Mouse (Mus musculus) limb, embryonic 11.5 days (tissue): ENCODE results near the gene Rtn2. TPM values are rescaled to one million over a fixed set of nuclear protein-coding genes. Genes with fewer than 3 reads are reported as not detected.

Experiments
- ATAC-seq: fragments of 200-750 bp; cut with Nextera tagmentation; 2 replicates; pipeline ENCODE4 v1.8.0; 2017; ENCODE audit warnings: low read depth; ENCODE audit not compliant: insufficient number of reproducible peaks, low FRiP score, low TSS enrichment
- DNase-seq: peaks from one replicate; pipeline ENCODE4 v3.0.0-alpha.2; 2015; ENCODE audit warnings: low spot score
- H3K27ac ChIP-seq: fragments of 300-500 bp; sonication (generic); replicated peaks from 2 replicates; pipeline ENCODE4 v1.5.1; 2014; ENCODE audit warnings: low read depth, mild to moderate bottlenecking, low read length
- H3K27me3 ChIP-seq: fragments of 300-500 bp; sonication (generic); 2 replicates; pipeline ENCODE4 v1.6.1; 2014; ENCODE audit warnings: mild to moderate bottlenecking, low read length, mixed read lengths; ENCODE audit not compliant: control insufficient read depth, insufficient read depth
- H3K36me3 ChIP-seq: fragments of 300-500 bp; sonication (generic); 2 replicates; pipeline ENCODE4 v1.6.1; 2014; ENCODE audit warnings: mild to moderate bottlenecking, low read length, moderate library complexity, mixed read lengths; ENCODE audit not compliant: control insufficient read depth, insufficient read depth
- H3K4me1 ChIP-seq: fragments of 300-500 bp; sonication (generic); 2 replicates; pipeline ENCODE4 v1.6.1; 2014; ENCODE audit warnings: low read length, mixed read lengths; ENCODE audit not compliant: control insufficient read depth, insufficient read depth
- H3K4me2 ChIP-seq: fragments of 300-500 bp; sonication (generic); 2 replicates; pipeline ENCODE4 v1.6.1; 2014; ENCODE audit warnings: low read depth, mild to moderate bottlenecking, moderate library complexity; ENCODE audit not compliant: severe bottlenecking
- H3K4me3 ChIP-seq: fragments of 300-500 bp; sonication (generic); 2 replicates; pipeline ENCODE4 v1.5.1; 2014; ENCODE audit warnings: low read depth, low read length
- H3K9ac ChIP-seq: fragments of 300-500 bp; sonication (generic); 2 replicates; pipeline ENCODE4 v1.6.1; 2014; ENCODE audit warnings: mild to moderate bottlenecking, low read length
- H3K9me3 ChIP-seq: fragments of 300-500 bp; sonication (generic); 2 replicates; pipeline ENCODE4 v1.6.1; 2016; ENCODE audit warnings: low read length; ENCODE audit not compliant: control insufficient read depth
- WGBS: fragments of 180-500 bp; shearing (Covaris S2); extraction: QIAGEN DNeasy Blood & Tissue Kit; methylation state at CpG from one replicate; pipeline ENCODE4 v1.1.7; 2014; 5-methylcytosine and 5-hydroxymethylcytosine counted together
- polyA plus RNA-seq: library from polyadenylated mRNA; unstranded; fragments of >200 nt; fragmentation: Nextera tagmentation; extraction: Ambion mirVana; gene quantifications from 2 replicates; pipeline ENCODE4 v1.2.1, GENCODE M21; 2014

The Rtn2 gene
- polyA plus RNA-seq, 1 experiment from 2014 or later = 10.0 TPM

- WGBS = under 1% methylated on average over 27 of the region's 27 CpGs
- no peak overlapping the region for H3K27ac ChIP-seq
These were observed 60.1 kb downstream of the Rtn2 start for GRCm38 (mm10) chr7:19342481-19343027.

GRCm38 (mm10) chr7:19343210-19343808, 60.9 kb downstream of the Rtn2 start:
- H3K4me1 ChIP-seq = peaks cover 15% of the 10 kb centered on the region
- H3K27ac ChIP-seq = no peak overlapping the region
- WGBS = 2% methylated on average over 11 of the region's 11 CpGs
- no peak overlapping the region for H3K4me2 ChIP-seq
- no peak overlapping the region for H3K9ac ChIP-seq
- H3K27me3 ChIP-seq = peaks cover 13% of the 10 kb centered on the region
- no peaks in the 10 kb centered on the region for H3K9me3 ChIP-seq
- ATAC-seq (no peak), DNase-seq (peak; percentile 87)
- no peaks in the 10 kb centered on the region for H3K36me3 ChIP-seq
- no peak overlapping the region for H3K4me3 ChIP-seq

More at GRCm38 (mm10) chr7:19342481-19343027, 60.1 kb downstream of the Rtn2 start:
- peaks cover 13% of the 10 kb centered on the region for H3K27me3 ChIP-seq
- ATAC-seq = no peak
- peak overlapping the region; percentile 17; the same call in 1 of the 2 replicates for H3K9ac ChIP-seq
- peak; percentile 93 for DNase-seq
- peaks cover 15% of the 10 kb centered on the region for H3K4me1 ChIP-seq
- H3K36me3 ChIP-seq = no peaks in the 10 kb centered on the region
- H3K4me2 ChIP-seq = peak overlapping the region; percentile 90
- peak overlapping the region; percentile 45 for H3K4me3 ChIP-seq
- no peaks in the 10 kb centered on the region for H3K9me3 ChIP-seq

GRCm38 (mm10) chr7:19344237-19344847, 61.9 kb downstream of the Rtn2 start, which contains the start of gene Ercc1:
TSS of gene Ercc1 (plus strand) at chr7:19344778.
- Histone ChIP-seq H3K9ac (peak within 1 kb of the TSS; percentile 77), H3K4me1 (peaks cover 15% of the 10 kb centered on the region), H3K4me3 (peak within 1 kb of the TSS; percentile 59), H3K9me3 (no peaks in the 10 kb centered on the region), H3K27ac (peak within 1 kb of the TSS; percentile 83), H3K27me3 (peaks cover 13% of the 10 kb centered on the region), H3K4me2 (peak within 1 kb of the TSS; percentile 77), H3K36me3 (no peaks in the 10 kb centered on the region)
- 31% methylated on average over 12 of the region's 12 CpGs for WGBS
- ATAC-seq (no peak; the same call in 1 of the 2 replicates), DNase-seq (peak; percentile 41)

GRCm38 (mm10) chr7:19344938-19345471, 62.6 kb downstream of the Rtn2 start:
- peak; percentile 99 for DNase-seq
- Histone ChIP-seq H3K27me3 (peaks cover 13% of the 10 kb centered on the region), H3K9ac (peak overlapping the region; percentile 77), H3K9me3 (no peaks in the 10 kb centered on the region), H3K4me3 (peak overlapping the region; percentile 59), H3K4me1 (peaks cover 15% of the 10 kb centered on the region), H3K27ac (peak overlapping the region; percentile 83), H3K36me3 (no peaks in the 10 kb centered on the region), H3K4me2 (peak overlapping the region; percentile 77)
- peak; percentile 97 for ATAC-seq
- 0% methylated on average over 31 of the region's 31 CpGs for WGBS

Other genes starting within 250 kb of the Rtn2 start
- gene Rsph6a, start 227.9 kb upstream of the Rtn2 start, polyA plus RNA-seq = not detected in 2 replicates
- gene Dmwd, start 206.4 kb upstream of the Rtn2 start, polyA plus RNA-seq = 18.8 and 25.6 TPM in 2 replicates
- 8.6 and 9.2 TPM in 2 replicates for gene Dmpk, start 198.8 kb upstream of the Rtn2 start, polyA plus RNA-seq
- gene Six5, start 188.0 kb upstream of the Rtn2 start, polyA plus RNA-seq = 8.7 and 8.9 TPM in 2 replicates
- 1.8 and 2.0 TPM in 2 replicates for gene Gm4969, start 164.3 kb upstream of the Rtn2 start, polyA plus RNA-seq
- 9.3 and 9.8 TPM in 2 replicates for gene Fbxo46, start 162.8 kb upstream of the Rtn2 start, polyA plus RNA-seq
- 10.7 and 11.7 TPM in 2 replicates for gene Qpctl, start 133.3 kb upstream of the Rtn2 start, polyA plus RNA-seq
- 179 and 183 TPM in 2 replicates for gene Snrpd2, start 132.9 kb upstream of the Rtn2 start, polyA plus RNA-seq
- 0.23 TPM in 1 of 2 replicates, not detected in the other for gene Gipr, start 116.5 kb upstream of the Rtn2 start, polyA plus RNA-seq
- gene Eml2, start 106.2 kb upstream of the Rtn2 start, polyA plus RNA-seq = 2.2 and 2.3 TPM in 2 replicates
- gene Gpr4, start 70.1 kb upstream of the Rtn2 start, polyA plus RNA-seq = 8.7 and 10.5 TPM in 2 replicates
- 42.9 and 43.2 TPM in 2 replicates for gene Opa3, start 54.3 kb upstream of the Rtn2 start, polyA plus RNA-seq
- 62.3 and 65.6 TPM in 2 replicates for gene Vasp, start 10.8 kb upstream of the Rtn2 start, polyA plus RNA-seq
- gene Ppm1n, start 2.6 kb upstream of the Rtn2 start, polyA plus RNA-seq = 0.24 TPM in 1 of 2 replicates, not detected in the other
- 0.06 TPM in 1 of 2 replicates, not detected in the other for gene Fosb, start 27.4 kb downstream of the Rtn2 start, polyA plus RNA-seq
- 104 and 114 TPM in 2 replicates for gene Ercc1, start 62.2 kb downstream of the Rtn2 start, polyA plus RNA-seq
- 21.1 and 24.8 TPM in 2 replicates for gene Cd3eap, start 76.9 kb downstream of the Rtn2 start, polyA plus RNA-seq
- gene Ppp1r13l, start 77.1 kb downstream of the Rtn2 start, polyA plus RNA-seq = 6.6 and 8.7 TPM in 2 replicates
- 11.8 and 13.5 TPM in 2 replicates for gene Ercc2, start 99.4 kb downstream of the Rtn2 start, polyA plus RNA-seq
- 2.7 and 3.5 TPM in 2 replicates for gene Klc3, start 121.5 kb downstream of the Rtn2 start, polyA plus RNA-seq
- gene Ckm, start 122.2 kb downstream of the Rtn2 start, polyA plus RNA-seq = 3.8 and 5.2 TPM in 2 replicates
- 10.0 and 10.8 TPM in 2 replicates for gene Mark4, start 176.2 kb downstream of the Rtn2 start, polyA plus RNA-seq
- gene Exoc3l2, start 180.7 kb downstream of the Rtn2 start, polyA plus RNA-seq = 1.8 and 2.2 TPM in 2 replicates
- gene Bloc1s3, start 225.7 kb downstream of the Rtn2 start, polyA plus RNA-seq = 2.3 and 2.7 TPM in 2 replicates
- gene Trappc6a, start 225.8 kb downstream of the Rtn2 start, polyA plus RNA-seq = 73.3 and 82.3 TPM in 2 replicates
- 0.12 and 0.16 TPM in 2 replicates for gene Nkpd1, start 235.2 kb downstream of the Rtn2 start, polyA plus RNA-seq